Mouse (Mus musculus) heart, postnatal 0 days (tissue): ENCODE measurements around the gene Cdca7l. TPM values are rescaled to one million over a fixed set of nuclear protein-coding genes. Genes with fewer than 3 reads are reported as not detected.
"Not testable (repeated sequence)": the region's sequence is repeated elsewhere in the genome, so short reads cannot be mapped to it uniquely, and the experiment has no call there.

Source experiments
- ATAC-seq: fragments of 200-750 bp; cut with Nextera tagmentation; 2 replicates; pipeline ENCODE4 v1.8.0; 2017; ENCODE audit warnings: low read depth, moderate number of reproducible peaks, moderate library complexity; ENCODE audit not compliant: insufficient read depth
- DNase-seq: peaks from one replicate; pipeline ENCODE4 v3.0.0-alpha.2; 2016; ENCODE audit warnings: low spot score
- H3K27ac ChIP-seq: fragments of 300-500 bp; sonication (generic); 2 replicates; pipeline ENCODE4 v1.5.1; 2014; ENCODE audit warnings: low read depth, mild to moderate bottlenecking
- H3K27me3 ChIP-seq: fragments of 300-500 bp; sonication (generic); 2 replicates; pipeline ENCODE4 v1.6.1; 2014; ENCODE audit warnings: low read length, mixed read lengths; ENCODE audit not compliant: control insufficient read depth, insufficient read depth
- H3K36me3 ChIP-seq: fragments of 300-500 bp; sonication (generic); replicated peaks from 2 replicates; pipeline ENCODE4 v1.6.1; 2014; ENCODE audit warnings: low read length, mixed read lengths; ENCODE audit not compliant: control insufficient read depth, insufficient read depth
- H3K4me1 ChIP-seq: fragments of 300-500 bp; sonication (generic); 2 replicates; pipeline ENCODE4 v1.6.1; 2014; ENCODE audit warnings: antibody characterized with exemption; ENCODE audit not compliant: control insufficient read depth, insufficient read depth
- H3K4me2 ChIP-seq: fragments of 300-500 bp; sonication (generic); 2 replicates; pipeline ENCODE4 v1.6.1; 2014; ENCODE audit warnings: low read depth, mild to moderate bottlenecking, low read length, moderate library complexity
- H3K4me3 ChIP-seq: fragments of 300-500 bp; sonication (generic); 2 replicates; pipeline ENCODE4 v1.5.1; 2014; ENCODE audit warnings: low read depth, low read length
- H3K9ac ChIP-seq: fragments of 300-500 bp; sonication (generic); replicated peaks from 2 replicates; pipeline ENCODE4 v1.6.1; 2014; ENCODE audit warnings: low read depth, low read length, mixed read lengths
- H3K9me3 ChIP-seq: fragments of 300-500 bp; sonication (generic); replicated peaks from 2 replicates; pipeline ENCODE4 v1.6.1; 2016; ENCODE audit warnings: low read length; ENCODE audit not compliant: control insufficient read depth
- CTCF ChIP-seq: IDR thresholded peaks from 2 replicates; pipeline ENCODE4 v1.5.1; 2016; ENCODE audit warnings: antibody characterized with exemption, control low read depth, low read depth
- EP300 ChIP-seq: IDR thresholded peaks from 2 replicates; pipeline ENCODE4 v1.6.1; 2016; ENCODE audit warnings: antibody characterized with exemption, low read depth
- WGBS: fragments of 180-500 bp; shearing (Covaris S2); extraction: QIAGEN DNeasy Blood & Tissue Kit; methylation state at CpG from one replicate; pipeline ENCODE4 v1.1.7; 2014; 5-methylcytosine and 5-hydroxymethylcytosine counted together
- polyA plus RNA-seq: library from polyadenylated mRNA; unstranded; fragments of >200 nt; fragmentation: Nextera tagmentation; extraction: Ambion mirVana; gene quantifications from 2 replicates; pipeline ENCODE4 v1.2.1, GENCODE M21; 2015
- total RNA-seq: library from RNA; depleted of rRNA; stranded (reverse); fragments of >200 nt; gene quantifications from 2 replicates; pipeline ENCODE4 v1.2.3, GENCODE M21; 2014; ENCODE audit warnings: low replicate concordance

Gene Cdca7l
- total and polyA plus RNA-seq, 2 experiments from 2014 or later, result 1.4 to 3.7 TPM

GRCm38 (mm10) chr12:117887422-117887821 is 83.3 kb downstream of the Cdca7l start:
- DNase-seq (no peak), ATAC-seq (no peak)
- Histone ChIP-seq H3K4me1 (no peaks in the 10 kb centered on the region), H3K4me3 (no peak overlapping the region), H3K9ac (no peak overlapping the region), H3K4me2 (no peak overlapping the region), H3K9me3 (no peaks in the 10 kb centered on the region), H3K27me3 (no peaks in the 10 kb centered on the region), H3K27ac (no peak overlapping the region), H3K36me3 (no peaks in the 10 kb centered on the region)
- no peak for TF ChIP-seq EP300
- TF ChIP-seq CTCF, result no peak
- 76% methylated on average over 3 of the region's 3 CpGs for WGBS

- H3K27me3 ChIP-seq, H3K36me3 ChIP-seq, H3K4me3 ChIP-seq, H3K4me2 ChIP-seq, H3K9ac ChIP-seq, H3K27ac ChIP-seq, H3K4me1 ChIP-seq, H3K9me3 ChIP-seq, ATAC-seq, DNase-seq: not testable (repeated sequence)
- no CpG with 5 or more reads among the region's 4 CpGs for WGBS
Observed at GRCm38 (mm10) chr12:117900798-117901197, 96.7 kb downstream of the Cdca7l start.

DNA sequence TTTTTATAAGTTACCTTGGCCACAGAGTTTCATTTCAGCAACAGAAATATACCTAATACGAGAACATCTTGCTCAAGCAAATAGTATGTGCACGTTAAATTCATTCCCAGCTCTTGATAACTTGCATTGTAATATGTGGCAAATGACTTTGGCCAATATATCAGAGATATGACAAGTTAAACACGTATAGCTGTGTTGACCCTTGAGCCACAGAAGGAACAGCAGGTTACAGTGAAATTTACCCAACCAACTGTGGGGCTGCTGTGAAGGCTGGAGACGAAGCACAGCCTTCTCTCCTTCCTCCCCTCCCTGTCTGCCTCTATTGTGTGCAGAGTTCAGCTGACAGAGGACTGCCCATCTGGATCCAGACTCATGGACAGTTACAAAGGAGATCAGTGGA is 97.3 kb downstream of the Cdca7l start:
- ATAC-seq, H3K27ac ChIP-seq, H3K4me1 ChIP-seq, DNase-seq, H3K9me3 ChIP-seq, H3K4me3 ChIP-seq, H3K9ac ChIP-seq, H3K27me3 ChIP-seq, H3K36me3 ChIP-seq, H3K4me2 ChIP-seq: not testable (repeated sequence)
- WGBS, result 46% methylated on average over 1 of the region's 4 CpGs

- DNase-seq (no peak), ATAC-seq (no peak)
- Histone ChIP-seq H3K9me3 (no peaks in the 10 kb centered on the region), H3K4me1 (peaks cover 7% of the 10 kb centered on the region; the same call in 1 of the 2 replicates), H3K4me2 (no peak overlapping the region), H3K36me3 (no peaks in the 10 kb centered on the region), H3K27ac (no peak overlapping the region), H3K4me3 (no peak overlapping the region), H3K27me3 (no peaks in the 10 kb centered on the region), H3K9ac (no peak overlapping the region)
- WGBS, result 83% methylated on average over 8 of the region's 8 CpGs
- no peak for TF ChIP-seq EP300
- no peak for TF ChIP-seq CTCF
Observed at GRCm38 (mm10) chr12:117903671-117904070, 99.6 kb downstream of the Cdca7l start.

- H3K27ac ChIP-seq, H3K36me3 ChIP-seq, H3K9ac ChIP-seq, DNase-seq, H3K4me2 ChIP-seq, ATAC-seq, H3K27me3 ChIP-seq, H3K4me3 ChIP-seq, H3K4me1 ChIP-seq, H3K9me3 ChIP-seq: not testable (repeated sequence)
- 77% methylated on average over 4 of the region's 4 CpGs for WGBS
Observed at GRCm38 (mm10) chr12:117905232-117905840, 101.2 kb downstream of the Cdca7l start.

GRCm38 (mm10) chr12:117911396-117911795 is 107.3 kb downstream of the Cdca7l start:
- TF ChIP-seq EP300 (no peak), CTCF (no peak)
- H3K4me1 ChIP-seq, result no peaks in the 10 kb centered on the region
- no peak overlapping the region for H3K4me3 ChIP-seq
- no peak overlapping the region for H3K27ac ChIP-seq
- ATAC-seq (no peak), DNase-seq (no peak)
- 54% methylated on average over 1 of the region's 1 CpGs for WGBS
- no peaks in the 10 kb centered on the region for H3K36me3 ChIP-seq
- no peak overlapping the region for H3K4me2 ChIP-seq
- H3K9ac ChIP-seq, result no peak overlapping the region
- H3K27me3 ChIP-seq, result no peaks in the 10 kb centered on the region
- H3K9me3 ChIP-seq, result no peaks in the 10 kb centered on the region
